Mouse (Mus musculus): ENCODE measurements around the gene Vasp.

DNA sequence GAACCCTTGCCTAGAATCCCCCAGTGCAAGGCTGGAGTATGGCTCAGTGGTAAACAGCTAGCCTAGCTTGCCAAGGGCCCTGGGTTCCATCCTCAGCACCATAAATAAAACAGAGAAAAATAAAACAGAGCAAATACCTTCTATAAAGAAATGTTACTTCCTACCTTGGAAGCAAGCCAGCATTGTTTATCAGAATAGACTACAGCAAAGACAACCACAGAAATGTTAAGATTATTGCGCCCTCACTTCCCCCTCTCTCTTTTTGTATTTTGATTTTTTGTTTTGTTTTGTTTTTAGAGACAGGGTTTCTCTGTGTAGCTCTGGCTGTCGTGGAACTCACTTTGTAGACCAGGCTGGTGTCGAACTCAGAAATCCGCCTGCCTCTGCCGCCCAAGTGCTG, 26.2 kb upstream of the Vasp start:
- no peak for TF ChIP-seq CTCF (IDR thresholded peaks at IDR 0.05; ENCODE audit: low read depth)
- no peak for TF ChIP-seq EP300 (IDR thresholded peaks at IDR 0.05; ENCODE audit: low read depth)

Data from heart, postnatal 0 days (tissue).